Mouse (Mus musculus) bone marrow macrophage, adult 2 months (primary cell): ENCODE data around the gene Abhd6.

Experiments used
- CTCF ChIP-seq: IDR thresholded peaks from 2 replicates; pipeline ENCODE4 v1.5.1; 2012; ENCODE audit warnings: low read depth, mild to moderate bottlenecking, low read length, moderate library complexity
- POLR2A ChIP-seq: IDR thresholded peaks from 2 replicates; pipeline ENCODE4 v1.6.1; 2012; ENCODE audit warnings: mild to moderate bottlenecking, low read depth, low read length, borderline replicate concordance

GRCm38 (mm10) chr14:7999030-7999429 is 3.7 kb upstream of the Abhd6 start:
- TF ChIP-seq POLR2A (no peak), CTCF (no peak)
